Mouse (Mus musculus) T-cell, adult 2 months (primary cell): ENCODE results near the gene Dhodh.
A peak's percentile ranks its signal among the peaks of the same experiment; 100 is the strongest.

ENCODE experiments used
- DNase-seq: peaks from one replicate; pipeline ENCODE4 v3.0.0; 2022; ENCODE audit warnings: low spot score

Dhodh gene

DNA sequence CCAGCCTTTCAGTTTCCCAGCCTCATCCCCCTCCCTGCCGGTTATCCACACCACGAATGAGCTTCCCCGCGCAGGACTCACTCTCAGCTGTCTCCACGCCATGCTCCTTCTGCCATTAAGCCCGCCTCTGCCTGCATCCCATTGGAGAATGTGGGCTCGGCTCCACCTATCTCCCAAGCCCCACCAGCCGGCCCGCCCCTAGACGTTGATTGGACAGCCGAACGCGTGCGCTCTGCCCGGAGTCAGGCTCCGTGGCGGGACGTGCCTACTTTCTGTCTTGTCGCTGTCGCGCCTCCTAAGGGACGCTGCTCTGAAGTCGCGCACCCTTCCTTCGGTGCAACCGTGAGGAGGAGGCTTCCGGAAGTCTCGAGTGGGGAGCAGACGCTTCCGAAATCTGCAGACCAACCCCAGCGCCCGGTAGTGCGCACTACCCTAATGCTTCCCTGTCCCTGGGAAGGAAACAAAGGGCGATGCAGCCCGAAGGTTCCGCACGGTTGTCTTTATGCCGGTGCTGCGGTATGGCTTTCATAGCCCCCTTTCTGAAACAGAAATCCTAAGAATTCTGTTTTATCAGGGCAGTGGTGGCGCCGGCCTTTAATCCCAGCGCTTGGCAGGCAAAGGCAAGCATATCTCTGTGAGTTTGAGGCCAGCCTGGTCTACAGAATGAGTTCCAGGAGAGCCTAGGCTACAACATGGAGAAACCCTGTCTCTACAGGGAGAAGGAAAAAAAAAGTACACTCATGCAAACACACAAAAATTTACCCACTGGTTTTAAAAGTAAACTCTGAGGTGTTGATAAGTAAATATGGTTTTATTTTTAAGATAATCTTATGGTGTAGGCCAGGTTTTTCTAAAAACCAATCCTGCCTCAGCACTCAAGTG is at the start of gene Dhodh:
Gene Dhodh, minus strand, starts transcription at position 403 of the 882 bp plus-strand sequence.
- DNase-seq: peak; percentile 98

DNA sequence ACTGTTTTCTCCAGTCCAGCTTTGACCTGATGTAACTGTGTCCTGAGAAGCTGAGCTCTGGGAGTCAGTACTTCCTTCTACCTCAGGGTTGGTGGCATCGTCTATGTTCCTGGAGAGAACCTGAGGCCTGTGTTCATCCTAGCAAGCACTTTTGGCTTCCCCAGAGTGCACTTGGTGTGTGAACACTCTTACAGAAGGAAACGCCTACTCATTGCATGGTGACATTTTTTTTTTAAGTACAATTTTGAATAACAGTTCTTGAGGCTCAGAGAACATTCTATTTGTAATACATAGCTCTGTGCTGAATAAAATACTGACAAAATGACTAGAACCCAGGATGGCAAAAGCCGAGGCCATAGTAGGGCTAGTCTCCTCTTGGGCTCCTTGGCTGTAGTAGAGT is 48.4 kb upstream of the Dhodh start:
- no peak for DNase-seq

DNA sequence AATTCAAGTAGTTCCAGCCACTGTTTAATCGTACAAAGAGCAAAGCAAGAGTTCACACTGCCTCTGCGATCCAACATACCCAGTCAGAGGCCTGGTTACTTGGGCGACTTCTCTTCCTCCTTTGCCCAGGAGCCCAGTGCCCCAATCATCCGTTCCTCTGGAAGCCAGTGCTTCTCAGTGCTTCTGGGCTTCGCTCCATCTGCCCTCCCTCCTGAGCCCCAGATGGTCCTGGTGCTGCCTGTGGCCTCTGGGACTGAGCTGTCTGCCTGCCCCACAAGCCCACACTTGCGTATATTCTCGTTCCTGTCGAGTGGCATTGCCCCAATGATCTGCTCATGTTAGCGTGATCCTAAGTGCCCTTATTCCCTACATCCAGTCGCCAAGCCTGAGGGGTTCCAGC is 42.3 kb upstream of the Dhodh start:
- no peak for DNase-seq

GRCm38 (mm10) chr8:109648469-109648868 is 40.0 kb upstream of the Dhodh start:
- DNase-seq: no peak

DNA sequence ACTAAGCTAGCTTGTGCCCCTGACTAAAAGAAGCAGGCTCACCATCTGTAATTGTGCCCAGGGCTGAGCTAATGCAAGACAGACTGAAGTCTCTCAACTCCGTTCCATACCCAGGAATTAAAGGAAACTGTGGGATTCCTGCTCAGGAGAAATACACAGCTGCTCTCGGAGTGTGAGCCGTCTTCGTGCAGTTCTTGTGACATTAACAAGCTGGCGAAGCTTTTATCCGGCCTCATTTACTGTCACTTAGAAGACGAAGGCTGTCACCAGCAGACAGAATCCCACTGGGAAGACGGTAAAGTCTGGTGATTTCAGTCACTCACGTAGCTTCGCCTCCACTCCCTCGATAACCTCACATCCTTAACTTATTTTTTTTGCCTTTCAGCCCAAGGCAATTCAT is 38.9 kb upstream of the Dhodh start:
- no peak for DNase-seq

GRCm38 (mm10) chr8:109641236-109641635 is 32.8 kb upstream of the Dhodh start:
- DNase-seq: no peak

- no peak for DNase-seq
Measured at GRCm38 (mm10) chr8:109640410-109640809, 31.9 kb upstream of the Dhodh start.

- DNase-seq: no peak
Measured at GRCm38 (mm10) chr8:109638851-109639250, 30.4 kb upstream of the Dhodh start.

DNA sequence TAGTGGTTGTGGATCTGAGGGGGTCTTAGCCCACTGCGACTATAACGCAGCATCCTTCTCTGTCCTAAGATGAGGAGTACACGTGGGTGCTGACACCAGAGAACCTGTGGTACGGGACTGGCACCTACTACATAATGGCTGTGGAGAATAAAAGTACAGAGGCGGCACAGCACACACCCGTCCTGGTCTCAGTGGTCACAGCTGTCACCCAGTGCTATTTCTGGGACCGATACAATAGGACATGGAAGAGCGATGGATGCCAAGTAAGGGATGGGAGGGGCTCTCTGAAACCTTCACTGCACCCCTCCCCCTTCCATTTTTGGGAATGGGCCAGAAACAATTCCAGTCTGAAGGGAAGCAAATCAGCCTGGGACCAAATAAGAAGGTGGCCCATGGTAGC is 26.7 kb upstream of the Dhodh start:
- DNase-seq: no peak

- DNase-seq: no peak
Measured at GRCm38 (mm10) chr8:109632498-109632897, 24.0 kb upstream of the Dhodh start.

- DNase-seq: no peak
Measured at GRCm38 (mm10) chr8:109628638-109629037, 20.2 kb upstream of the Dhodh start.

DNA sequence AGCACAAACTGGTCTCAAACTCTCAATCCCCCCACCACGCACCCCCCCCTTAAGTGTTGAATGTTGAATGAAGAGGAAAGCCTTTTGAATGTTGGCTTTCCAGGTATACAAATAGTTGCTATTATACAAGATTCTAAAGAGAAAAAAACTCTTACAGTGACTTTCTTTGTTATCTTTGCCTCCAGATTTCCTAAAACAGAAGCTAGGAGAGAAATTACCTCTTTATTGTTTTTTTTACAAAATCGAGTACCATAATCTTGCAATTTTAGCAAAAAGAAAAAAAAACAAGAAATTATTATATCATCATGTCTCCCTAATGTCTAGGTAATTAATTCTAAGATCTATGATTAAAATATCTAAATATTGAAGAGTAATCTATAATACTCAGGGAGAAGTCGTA is 7.1 kb upstream of the Dhodh start:
- no peak for DNase-seq

- peak; percentile 25 for DNase-seq
Measured at GRCm38 (mm10) chr8:109614243-109615210, 6.1 kb upstream of the Dhodh start, which contains the start of gene Pkd1l3. TSS of gene Pkd1l3 (plus strand) at chr8:109614517.

DNA sequence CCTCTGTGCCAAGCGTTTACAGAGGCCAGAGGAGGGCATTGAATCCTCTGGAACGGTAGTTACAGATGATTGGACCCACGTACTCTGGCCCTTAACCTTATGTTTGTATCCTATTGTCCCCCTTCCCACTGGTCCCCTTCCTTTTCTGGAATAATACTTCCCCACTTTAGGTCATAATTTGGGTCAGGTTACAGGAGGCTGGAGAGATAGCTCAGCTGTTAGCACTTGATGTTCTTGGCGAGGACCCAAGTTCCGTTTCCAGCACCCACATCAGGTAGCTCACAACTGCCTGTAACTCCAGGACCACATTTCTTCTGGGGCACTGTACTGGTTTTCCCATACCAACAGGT is 655 bp upstream of the Dhodh start:
- no peak for DNase-seq

DNA sequence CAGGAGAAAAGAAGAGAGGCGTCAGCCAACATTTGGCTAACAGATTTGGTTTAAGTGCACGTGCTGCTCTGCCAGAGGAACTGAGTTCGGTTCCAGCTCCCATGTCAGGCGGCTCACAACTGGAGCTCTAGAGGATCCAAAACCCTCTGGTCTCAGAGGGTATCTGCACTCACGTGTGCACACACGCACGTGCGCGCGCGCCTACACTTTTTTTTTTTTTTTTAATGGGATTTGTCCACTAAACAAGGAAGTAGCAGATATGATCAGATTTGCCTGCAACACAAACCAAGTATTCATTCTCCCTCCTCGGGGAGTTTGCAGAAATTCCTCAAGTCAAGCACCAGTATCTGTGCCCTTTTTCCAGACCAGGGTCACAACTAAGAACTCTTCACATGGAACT is 823 bp downstream of the Dhodh start:
- no peak for DNase-seq

GRCm38 (mm10) chr8:109606725-109607124 is 1.7 kb downstream of the Dhodh start:
- DNase-seq: no peak

GRCm38 (mm10) chr8:109595854-109596253 is 12.6 kb downstream of the Dhodh start:
- DNase-seq: peak; percentile 37

GRCm38 (mm10) chr8:109593117-109593788 is 15.2 kb downstream of the Dhodh start:
- no peak for DNase-seq

DNA sequence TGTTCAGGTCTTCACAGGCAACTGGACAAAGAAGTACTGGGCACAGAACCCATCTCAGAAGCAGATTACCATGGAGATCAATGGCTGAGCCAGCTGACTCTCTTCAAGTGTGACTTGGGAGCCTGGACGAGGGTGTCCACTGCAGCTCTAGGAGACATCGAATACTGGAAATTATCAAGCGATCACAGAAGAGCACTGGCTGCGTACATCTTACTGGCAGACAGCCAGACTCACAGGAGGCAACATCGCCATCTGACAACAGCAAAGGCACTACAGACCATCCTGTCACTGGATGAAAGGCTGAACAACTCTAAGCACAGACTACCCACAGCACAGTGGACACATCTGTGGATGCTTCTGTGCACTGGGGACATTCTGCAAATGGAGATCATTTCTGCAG is 16.3 kb downstream of the Dhodh start:
- no peak for DNase-seq

- no peak for DNase-seq
Measured at GRCm38 (mm10) chr8:109591367-109591766, 17.1 kb downstream of the Dhodh start.

DNA sequence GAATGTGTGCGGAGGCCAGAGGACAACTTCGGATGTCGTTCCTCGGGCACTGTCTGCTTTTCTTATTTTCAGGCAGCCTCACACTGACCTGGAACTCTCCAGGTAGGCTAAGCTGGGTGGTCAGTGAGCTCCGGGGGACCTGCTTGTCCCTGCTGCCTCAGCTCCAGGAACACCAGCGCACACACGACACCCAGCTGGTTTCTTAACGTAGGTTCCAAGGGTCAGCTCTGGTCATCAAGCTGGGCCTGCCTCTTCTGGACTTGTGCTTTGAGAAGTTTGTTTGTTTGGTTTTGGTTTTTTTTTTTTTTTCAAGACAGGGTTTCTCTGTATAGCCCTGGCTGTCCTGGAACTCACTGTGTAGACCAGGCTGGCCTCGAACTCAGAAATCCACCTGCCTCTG is 17.6 kb downstream of the Dhodh start:
- DNase-seq: no peak

GRCm38 (mm10) chr8:109586972-109587504 is 21.4 kb downstream of the Dhodh start:
- DNase-seq: no peak
